Mouse (Mus musculus) embryonic facial prominence, embryonic 15.5 days (tissue): Measurements from ENCODE around the gene Scn4b. TPM values are rescaled to one million over a fixed set of nuclear protein-coding genes. Genes with fewer than 3 reads are reported as not detected.

Experiments
- ATAC-seq: fragments of 200-750 bp; cut with Nextera tagmentation; 2 replicates; pipeline ENCODE4 v1.8.0; 2017; ENCODE audit warnings: low read depth, moderate TSS enrichment; ENCODE audit not compliant: insufficient number of reproducible peaks, low FRiP score, low TSS enrichment
- H3K27ac ChIP-seq: fragments of 300-500 bp; sonication (generic); replicated peaks from 2 replicates; pipeline ENCODE4 v1.5.1; 2015; ENCODE audit warnings: mild to moderate bottlenecking, inconsistent platforms
- H3K27me3 ChIP-seq: fragments of 300-500 bp; sonication (generic); 2 replicates; pipeline ENCODE4 v1.6.1; 2015; ENCODE audit warnings: inconsistent platforms
- H3K36me3 ChIP-seq: fragments of 300-500 bp; sonication (generic); 2 replicates; pipeline ENCODE4 v1.6.1; 2015; ENCODE audit warnings: mild to moderate bottlenecking, inconsistent platforms
- H3K4me1 ChIP-seq: fragments of 300-500 bp; sonication (generic); 2 replicates; pipeline ENCODE4 v1.6.1; 2015; ENCODE audit warnings: inconsistent platforms
- H3K4me2 ChIP-seq: fragments of 300-500 bp; sonication (generic); replicated peaks from 2 replicates; pipeline ENCODE4 v1.6.1; 2015; ENCODE audit warnings: mild to moderate bottlenecking, inconsistent platforms
- H3K4me3 ChIP-seq: fragments of 300-500 bp; sonication (generic); replicated peaks from 2 replicates; pipeline ENCODE4 v1.5.1; 2015; ENCODE audit warnings: mild to moderate bottlenecking, inconsistent platforms
- H3K9ac ChIP-seq: fragments of 300-500 bp; sonication (generic); 2 replicates; pipeline ENCODE4 v1.6.1; 2015; ENCODE audit warnings: inconsistent platforms
- H3K9me3 ChIP-seq: fragments of 300-500 bp; sonication (generic); replicated peaks from 2 replicates; pipeline ENCODE4 v1.6.1; 2016; ENCODE audit warnings: inconsistent platforms
- WGBS: fragments of 180-500 bp; shearing (Covaris S2); methylation state at CpG from one replicate; pipeline ENCODE4 v1.1.7; 2015; 5-methylcytosine and 5-hydroxymethylcytosine counted together
- polyA plus RNA-seq: library from polyadenylated mRNA; unstranded; fragments of >200 nt; fragmentation: Nextera tagmentation; extraction: Ambion mirVana; gene quantifications from 2 replicates; pipeline ENCODE4 v1.2.1, GENCODE M21; 2015

Gene Scn4b
- polyA plus RNA-seq: 1.00 and 1.6 TPM in 2 replicates

DNA sequence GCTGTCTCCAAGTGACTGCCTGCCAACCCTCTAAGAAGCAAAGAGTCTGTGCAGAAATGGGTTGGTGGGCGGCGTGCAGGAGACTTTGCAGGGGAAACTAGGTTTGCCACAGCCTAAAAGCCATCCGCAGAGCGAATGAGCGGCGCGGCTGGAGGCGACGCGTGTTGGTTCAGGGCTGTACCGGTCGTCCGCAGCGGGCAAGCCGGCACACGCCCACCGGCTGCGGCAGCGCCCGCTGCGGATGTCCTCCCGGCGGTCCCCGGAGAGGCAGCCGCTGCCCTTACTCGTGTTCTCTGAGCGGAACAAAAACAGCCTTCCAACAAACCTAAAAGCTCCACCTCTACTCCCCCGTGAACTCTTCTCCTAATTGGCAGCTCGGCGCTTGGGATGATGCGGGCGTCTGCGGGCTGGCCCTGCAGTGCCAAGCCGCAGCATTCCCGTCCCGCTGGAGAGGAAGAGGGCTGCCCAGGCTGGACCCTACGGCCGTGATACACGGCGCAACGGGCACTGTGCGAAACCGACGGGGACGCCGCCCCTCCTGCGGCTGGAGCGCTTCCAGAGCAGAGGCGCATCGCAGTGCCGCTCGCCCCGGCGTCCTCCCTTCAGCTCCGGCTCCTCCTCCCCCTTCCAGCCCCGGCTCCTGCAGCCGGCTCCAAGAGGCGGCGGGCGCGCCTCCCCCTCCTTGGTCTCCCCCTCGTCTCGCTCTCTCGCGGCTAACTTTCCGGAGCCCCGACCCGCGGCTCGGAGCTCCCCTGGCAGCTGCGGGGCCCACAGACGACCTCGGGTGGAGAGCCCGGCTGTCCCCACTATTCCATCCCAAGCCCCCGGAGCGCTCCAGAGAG lies at the start of gene Scn4b:
Scn4b (plus strand) TSS at position 205 of the 842 bp plus-strand sequence.
- WGBS: under 1% methylated on average over 75 of the region's 76 CpGs
- Histone ChIP-seq H3K9ac (peak within 1 kb of the TSS; percentile 26; the same call in 1 of the 2 replicates), H3K9me3 (no peaks in the 10 kb centered on the region), H3K27me3 (peaks cover 85% of the 10 kb centered on the region), H3K4me2 (peak within 1 kb of the TSS; percentile 97), H3K27ac (no peak within 1 kb of the TSS), H3K4me3 (peak within 1 kb of the TSS; percentile 54), H3K36me3 (no peaks in the 10 kb centered on the region), H3K4me1 (peaks cover 19% of the 10 kb centered on the region)
- no peak for ATAC-seq

DNA sequence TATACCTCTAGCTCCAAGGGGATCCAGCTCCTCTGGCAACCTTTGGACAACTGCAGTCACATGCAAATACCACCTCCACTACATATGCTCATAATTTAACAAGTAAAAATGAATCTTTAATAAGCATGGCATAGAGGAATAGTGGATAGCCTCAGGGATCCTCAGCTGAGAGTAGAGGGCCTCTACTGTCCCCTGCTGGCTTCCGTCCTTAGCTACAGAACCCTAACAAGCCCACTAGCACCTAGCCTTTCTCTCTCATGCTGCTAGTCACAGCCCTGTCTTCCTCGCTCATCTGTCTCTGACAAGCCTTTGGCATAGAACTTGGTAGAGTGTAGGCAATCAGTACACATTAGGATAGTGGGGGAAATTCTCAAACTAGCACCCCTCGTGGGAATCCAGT lies 47.4 kb upstream of the Scn4b start:
- WGBS: 59% methylated on average over 3 of the region's 3 CpGs
- no peaks in the 10 kb centered on the region for H3K9me3 ChIP-seq

DNA sequence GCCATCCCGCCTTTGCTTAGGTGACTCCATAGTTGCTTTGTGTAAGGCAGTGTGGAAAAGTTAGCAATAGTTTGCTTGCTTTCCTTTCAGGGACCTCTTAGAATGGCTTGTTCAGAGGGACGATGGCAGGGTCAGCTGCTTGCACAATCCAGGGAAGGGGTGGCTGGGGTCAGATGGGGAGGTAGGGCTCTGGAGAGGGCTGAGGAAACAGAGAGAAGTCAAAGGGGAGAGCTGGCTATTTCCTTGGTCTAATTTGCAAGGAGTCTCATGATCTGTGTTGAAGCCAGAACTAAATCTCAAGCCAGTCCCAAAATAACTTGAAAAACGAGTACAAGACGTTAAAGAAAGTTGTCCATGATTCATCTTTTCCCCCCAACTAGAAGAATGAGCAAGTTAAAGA lies 45.6 kb upstream of the Scn4b start:
- Histone ChIP-seq H3K4me3 (no peak overlapping the region), H3K27me3 (no peaks in the 10 kb centered on the region), H3K36me3 (no peaks in the 10 kb centered on the region), H3K9ac (no peak overlapping the region), H3K4me2 (no peak overlapping the region), H3K9me3 (no peaks in the 10 kb centered on the region), H3K4me1 (no peaks in the 10 kb centered on the region), H3K27ac (no peak overlapping the region)
- 54% methylated on average over 4 of the region's 4 CpGs for WGBS
- no peak for ATAC-seq

More for the DNA sequence above, 47.4 kb upstream of the Scn4b start:
- Histone ChIP-seq H3K4me1 (no peaks in the 10 kb centered on the region), H3K9ac (no peak overlapping the region), H3K36me3 (no peaks in the 10 kb centered on the region), H3K4me3 (no peak overlapping the region), H3K4me2 (no peak overlapping the region), H3K27ac (no peak overlapping the region), H3K27me3 (0 out of 2 replicates have a peak, but pooled peaks cover 3% of the 10 kb centered on the region)
- no peak for ATAC-seq

DNA sequence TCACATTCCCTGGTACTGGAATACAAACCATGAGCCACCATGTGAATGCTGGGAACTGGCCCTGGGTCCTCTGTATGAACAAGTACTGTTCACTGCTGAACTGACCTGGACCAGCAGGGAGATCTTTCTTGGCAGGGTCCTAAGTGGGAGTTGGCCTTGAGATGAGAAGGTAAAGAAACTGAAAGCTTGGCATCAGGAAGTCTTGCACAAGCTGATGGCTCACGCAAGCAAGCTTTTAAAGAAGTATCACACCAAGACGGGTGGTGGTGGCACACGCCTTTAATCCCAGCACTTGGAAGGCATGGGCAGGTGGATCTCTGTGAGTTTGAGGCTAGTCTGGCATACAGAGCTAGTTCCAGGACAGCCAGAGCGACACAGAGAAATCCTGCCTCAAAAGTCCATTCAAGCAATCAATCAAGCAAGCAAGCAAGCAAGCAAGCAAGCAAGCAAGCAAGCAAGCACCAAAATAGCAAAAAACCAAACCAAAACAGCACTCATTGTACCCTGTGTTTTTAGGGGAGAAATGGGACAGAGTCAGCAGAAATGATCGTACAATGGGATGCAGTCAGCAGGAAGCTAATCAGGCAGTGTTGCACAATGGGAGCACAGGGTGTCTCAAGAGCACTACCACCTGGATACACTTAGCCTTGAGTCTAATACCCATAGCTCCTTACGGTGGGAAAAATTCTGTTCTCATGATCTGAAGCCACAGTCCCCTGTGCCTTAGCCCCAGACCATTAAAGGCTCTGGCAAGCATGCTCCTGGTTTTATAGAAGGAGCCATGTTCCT lies 42.9 kb upstream of the Scn4b start:
- 67% methylated on average over 6 of the region's 6 CpGs for WGBS
- no peak overlapping the region for H3K4me3 ChIP-seq
- H3K36me3 ChIP-seq: no peaks in the 10 kb centered on the region
- no peaks in the 10 kb centered on the region for H3K27me3 ChIP-seq
- no peak overlapping the region for H3K4me2 ChIP-seq
- no peak for ATAC-seq
- H3K9ac ChIP-seq: no peak overlapping the region
- H3K4me1 ChIP-seq: no peaks in the 10 kb centered on the region
- no peak overlapping the region for H3K27ac ChIP-seq
- H3K9me3 ChIP-seq: no peaks in the 10 kb centered on the region

DNA sequence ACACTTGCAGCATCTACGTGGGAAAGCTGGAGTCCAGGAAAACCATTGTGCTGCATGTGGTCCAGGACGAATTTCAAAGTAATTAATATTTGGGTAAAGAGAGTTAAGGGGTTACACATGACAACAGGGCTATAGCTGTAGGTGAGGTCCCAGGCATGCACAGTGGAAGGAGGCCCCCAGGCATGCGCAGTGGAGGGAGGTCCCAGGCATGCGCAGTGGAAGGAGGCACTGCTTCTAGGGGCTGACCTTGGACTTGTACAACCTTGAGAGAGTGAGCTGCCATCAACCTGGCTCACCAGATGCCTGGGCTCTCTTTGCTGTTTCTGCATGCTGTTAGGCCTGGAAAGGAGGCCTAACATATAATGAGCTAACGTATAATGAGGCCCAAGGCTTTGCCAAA lies 40.3 kb upstream of the Scn4b start:
- no peak for ATAC-seq
- 80% methylated on average over 5 of the region's 5 CpGs for WGBS

DNA sequence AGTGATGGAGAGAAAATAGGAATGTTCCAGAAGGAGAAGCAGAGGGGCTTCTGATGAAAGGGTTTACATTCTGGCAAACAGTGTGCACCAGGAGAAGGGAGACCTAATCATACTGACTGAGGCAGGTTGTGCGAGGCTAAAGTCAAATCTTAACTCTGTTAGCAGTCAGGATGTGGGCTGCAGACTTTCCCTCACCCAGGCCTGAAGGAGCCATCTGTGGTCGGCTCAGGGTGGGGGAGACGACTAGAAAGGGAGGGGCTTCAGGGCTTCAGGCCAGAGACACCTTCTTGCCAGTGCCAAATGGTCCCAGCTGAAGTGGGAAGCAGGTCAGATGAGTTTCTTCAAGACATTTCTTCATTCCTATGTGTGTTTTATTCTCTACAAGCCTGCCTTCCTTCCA lies 39.8 kb upstream of the Scn4b start:
- 53% methylated on average over 3 of the region's 3 CpGs for WGBS
- Histone ChIP-seq H3K4me2 (no peak overlapping the region), H3K27ac (no peak overlapping the region), H3K36me3 (no peaks in the 10 kb centered on the region), H3K9ac (no peak overlapping the region), H3K4me3 (no peak overlapping the region), H3K4me1 (no peaks in the 10 kb centered on the region), H3K27me3 (no peaks in the 10 kb centered on the region), H3K9me3 (no peaks in the 10 kb centered on the region)
- no peak for ATAC-seq

More for the DNA sequence above, 40.3 kb upstream of the Scn4b start:
- Histone ChIP-seq H3K27me3 (no peaks in the 10 kb centered on the region), H3K4me2 (no peak overlapping the region), H3K4me3 (no peak overlapping the region), H3K36me3 (no peaks in the 10 kb centered on the region), H3K27ac (no peak overlapping the region), H3K4me1 (no peaks in the 10 kb centered on the region), H3K9ac (no peak overlapping the region), H3K9me3 (no peaks in the 10 kb centered on the region)

- H3K27me3 ChIP-seq: no peaks in the 10 kb centered on the region
- no peak overlapping the region for H3K4me3 ChIP-seq
- H3K9me3 ChIP-seq: no peaks in the 10 kb centered on the region
- 64% methylated on average over 1 of the region's 1 CpGs for WGBS
- H3K36me3 ChIP-seq: no peaks in the 10 kb centered on the region
- no peak for ATAC-seq
- H3K9ac ChIP-seq: no peak overlapping the region
- no peaks in the 10 kb centered on the region for H3K4me1 ChIP-seq
- no peak overlapping the region for H3K4me2 ChIP-seq
- H3K27ac ChIP-seq: no peak overlapping the region
These were observed 35.7 kb upstream of the Scn4b start for GRCm38 (mm10) chr9:45102528-45102927.

GRCm38 (mm10) chr9:45103211-45103979 lies 34.8 kb upstream of the Scn4b start:
- no peak for ATAC-seq

GRCm38 (mm10) chr9:45105596-45106374 lies 32.4 kb upstream of the Scn4b start:
- Histone ChIP-seq H3K9ac (no peak overlapping the region), H3K9me3 (no peaks in the 10 kb centered on the region), H3K4me3 (no peak overlapping the region), H3K36me3 (no peaks in the 10 kb centered on the region), H3K27me3 (no peaks in the 10 kb centered on the region), H3K4me1 (no peaks in the 10 kb centered on the region), H3K27ac (no peak overlapping the region), H3K4me2 (no peak overlapping the region)
- ATAC-seq: no peak
- 77% methylated on average over 2 of the region's 2 CpGs for WGBS

More at GRCm38 (mm10) chr9:45103211-45103979, 34.8 kb upstream of the Scn4b start:
- Histone ChIP-seq H3K27ac (no peak overlapping the region), H3K4me2 (no peak overlapping the region), H3K36me3 (no peaks in the 10 kb centered on the region), H3K4me1 (no peaks in the 10 kb centered on the region), H3K9ac (no peak overlapping the region), H3K4me3 (no peak overlapping the region), H3K27me3 (no peaks in the 10 kb centered on the region), H3K9me3 (no peaks in the 10 kb centered on the region)
- WGBS: 41% methylated on average over 11 of the region's 11 CpGs

GRCm38 (mm10) chr9:45115706-45116105 lies 22.5 kb upstream of the Scn4b start:
- Histone ChIP-seq H3K9me3 (no peaks in the 10 kb centered on the region), H3K27ac (no peak overlapping the region), H3K27me3 (no peaks in the 10 kb centered on the region), H3K4me1 (peaks cover 20% of the 10 kb centered on the region), H3K4me3 (peak overlapping the region; percentile 43), H3K36me3 (no peaks in the 10 kb centered on the region), H3K9ac (no peak overlapping the region), H3K4me2 (peak overlapping the region; percentile 59)
- WGBS: 2% methylated on average over 14 of the region's 14 CpGs
- ATAC-seq: peak; percentile 71; the same call in 1 of the 2 replicates
